Mouse (Mus musculus) hindbrain, embryonic 15.5 days (tissue): ENCODE measurements around the gene Prpf40a. TPM values are rescaled to one million over a fixed set of nuclear protein-coding genes. Genes with fewer than 3 reads are reported as not detected.
A peak's percentile ranks its signal among the peaks of the same experiment; 100 is the strongest.

Source experiments
- ATAC-seq: fragments of 200-750 bp; cut with Nextera tagmentation; 2 replicates; pipeline ENCODE4 v1.8.0; 2017; ENCODE audit warnings: low read depth, moderate number of reproducible peaks, moderate TSS enrichment; ENCODE audit not compliant: low FRiP score
- H3K27ac ChIP-seq: fragments of 300-500 bp; sonication (generic); replicated peaks from 2 replicates; pipeline ENCODE4 v1.5.1; 2015; ENCODE audit warnings: mild to moderate bottlenecking, inconsistent platforms
- H3K27me3 ChIP-seq: fragments of 300-500 bp; sonication (generic); 2 replicates; pipeline ENCODE4 v1.6.1; 2015; ENCODE audit warnings: control low read depth, inconsistent platforms
- H3K36me3 ChIP-seq: fragments of 300-500 bp; sonication (generic); 2 replicates; pipeline ENCODE4 v1.6.1; 2015; ENCODE audit warnings: control low read depth, inconsistent platforms
- H3K4me1 ChIP-seq: fragments of 300-500 bp; sonication (generic); replicated peaks from 2 replicates; pipeline ENCODE4 v1.6.1; 2015; ENCODE audit warnings: control low read depth, inconsistent platforms
- H3K4me2 ChIP-seq: fragments of 300-500 bp; sonication (generic); 2 replicates; pipeline ENCODE4 v1.6.1; 2015; ENCODE audit warnings: moderate library complexity, mild to moderate bottlenecking, inconsistent platforms
- H3K4me3 ChIP-seq: fragments of 300-500 bp; sonication (generic); 2 replicates; pipeline ENCODE4 v1.5.1; 2015; ENCODE audit warnings: mild to moderate bottlenecking, inconsistent platforms
- H3K9ac ChIP-seq: fragments of 300-500 bp; sonication (generic); 2 replicates; pipeline ENCODE4 v1.6.1; 2015; ENCODE audit warnings: inconsistent platforms
- H3K9me3 ChIP-seq: fragments of 300-500 bp; sonication (generic); 2 replicates; pipeline ENCODE4 v1.6.1; 2016; ENCODE audit warnings: control low read depth, inconsistent platforms
- WGBS: fragments of 180-500 bp; shearing (Covaris S2); methylation state at CpG from one replicate; pipeline ENCODE4 v1.1.7; 2015; 5-methylcytosine and 5-hydroxymethylcytosine counted together
- polyA plus RNA-seq: library from polyadenylated mRNA; unstranded; fragments of >200 nt; fragmentation: Nextera tagmentation; extraction: Ambion mirVana; gene quantifications from 2 replicates; pipeline ENCODE4 v1.2.1, GENCODE M21; 2015

Gene Prpf40a
- 90.0 and 96.9 TPM in 2 replicates for polyA plus RNA-seq

DNA sequence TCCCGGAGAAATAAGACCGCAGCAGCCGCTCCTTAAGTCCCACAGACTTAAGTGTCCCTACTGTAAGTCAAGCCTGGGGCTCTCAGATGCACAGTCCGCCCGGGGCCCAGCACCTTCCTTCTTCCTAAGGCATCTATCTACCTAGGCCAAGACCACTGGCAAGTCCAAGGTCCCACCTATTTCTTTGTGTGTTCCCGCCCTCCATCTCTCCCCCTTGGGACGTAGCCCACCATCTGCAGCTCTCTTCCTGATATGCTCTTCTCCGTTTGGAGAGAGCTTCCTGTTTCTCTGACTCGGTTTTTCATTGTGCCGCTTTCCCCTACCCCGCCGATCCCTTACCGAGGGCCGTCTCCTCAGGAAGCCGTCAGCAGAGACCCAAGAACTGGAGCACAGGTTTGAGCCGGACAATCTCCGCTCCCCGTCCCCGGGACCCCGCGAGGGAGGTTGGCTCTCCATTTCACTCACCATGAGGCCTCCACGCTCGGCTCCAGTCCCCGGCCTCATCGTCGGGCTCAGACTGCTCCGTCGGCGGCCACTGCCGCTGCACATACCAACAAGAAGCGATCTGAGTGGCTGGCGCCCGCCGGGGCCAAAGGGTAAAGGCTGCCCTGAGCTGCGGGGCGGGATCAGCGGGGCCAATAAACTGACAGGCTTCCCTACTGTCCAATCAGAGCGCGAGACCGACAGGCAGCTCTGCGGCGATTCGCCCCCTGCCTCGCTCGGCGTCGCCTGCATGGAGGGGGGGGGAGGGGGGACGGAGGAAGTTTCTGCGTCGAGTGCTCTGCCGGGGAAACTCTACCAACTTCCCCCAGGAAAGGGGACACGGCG lies at the start of gene Prpf40a:
TSS of gene Prpf40a (minus strand) at position 601 of the 828 bp plus-strand sequence.
- Histone ChIP-seq H3K9me3 (no peaks in the 10 kb centered on the region), H3K27me3 (no peaks in the 10 kb centered on the region), H3K9ac (peak within 1 kb of the TSS; percentile 87), H3K4me1 (peaks cover 37% of the 10 kb centered on the region), H3K36me3 (peaks cover 4% of the 10 kb centered on the region; the same call in 1 of the 2 replicates), H3K4me2 (peak within 1 kb of the TSS; percentile 82), H3K27ac (peak within 1 kb of the TSS; percentile 96), H3K4me3 (peak within 1 kb of the TSS; percentile 81)
- peak; percentile 97 for ATAC-seq
- 0% methylated on average over 45 of the region's 53 CpGs for WGBS

DNA sequence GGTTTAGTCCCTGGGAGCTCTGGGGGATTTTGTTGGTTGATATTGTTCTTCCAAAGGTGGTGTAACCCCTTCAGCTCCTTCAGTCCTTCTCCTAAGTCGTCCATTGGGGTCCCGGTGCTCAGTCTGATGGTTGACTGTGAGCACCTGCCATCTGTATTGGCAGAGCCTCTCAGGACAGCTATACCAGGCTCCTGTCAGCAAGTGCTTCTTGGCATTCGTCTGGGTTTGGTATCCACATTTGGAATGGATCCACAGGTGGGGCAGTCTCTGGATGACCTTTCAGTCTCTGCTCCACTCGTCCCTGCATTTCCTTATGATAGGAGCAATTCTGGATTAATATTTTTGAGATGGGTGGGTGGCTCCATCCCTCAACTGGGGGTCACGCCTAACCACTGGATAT lies 31.2 kb upstream of the Prpf40a start:
- 91% methylated on average over 5 of the region's 5 CpGs for WGBS

DNA sequence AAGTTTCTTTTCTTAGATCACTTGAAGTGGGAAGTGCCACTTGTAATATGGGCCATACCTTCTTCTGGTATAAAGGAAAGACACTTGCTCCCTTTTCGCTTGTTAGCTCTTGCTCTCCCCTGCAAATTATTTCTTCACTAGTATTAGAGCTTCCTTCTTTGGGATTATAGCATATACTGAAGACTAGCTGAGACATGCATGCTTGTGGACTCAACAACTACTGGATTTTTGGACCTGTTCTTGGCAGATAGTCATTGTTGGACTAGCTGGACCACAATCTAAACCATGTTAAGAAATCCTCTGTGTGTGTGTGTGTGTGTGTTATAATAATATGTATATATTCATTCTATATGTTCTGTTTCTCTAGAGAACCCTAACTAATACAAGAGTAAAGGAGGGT lies 22.4 kb upstream of the Prpf40a start:
- no peaks in the 10 kb centered on the region for H3K27me3 ChIP-seq
- no peak overlapping the region for H3K4me2 ChIP-seq
- 93% methylated on average over 1 of the region's 1 CpGs for WGBS
- peaks cover 23% of the 10 kb centered on the region; the same call in 1 of the 2 replicates for H3K36me3 ChIP-seq
- no peak overlapping the region for H3K9ac ChIP-seq
- no peak overlapping the region for H3K27ac ChIP-seq
- H3K4me1 ChIP-seq: no peaks in the 10 kb centered on the region
- no peaks in the 10 kb centered on the region for H3K9me3 ChIP-seq
- no peak for ATAC-seq
- H3K4me3 ChIP-seq: no peak overlapping the region

More for the DNA sequence above, 31.2 kb upstream of the Prpf40a start:
- H3K9me3 ChIP-seq: peaks cover 5% of the 10 kb centered on the region; the same call in 1 of the 2 replicates
- no peak overlapping the region for H3K9ac ChIP-seq
- H3K4me2 ChIP-seq: no peak overlapping the region
- no peak overlapping the region for H3K4me3 ChIP-seq
- H3K36me3 ChIP-seq: no peaks in the 10 kb centered on the region
- no peak overlapping the region for H3K27ac ChIP-seq
- no peak for ATAC-seq
- no peaks in the 10 kb centered on the region for H3K27me3 ChIP-seq
- no peaks in the 10 kb centered on the region for H3K4me1 ChIP-seq

DNA sequence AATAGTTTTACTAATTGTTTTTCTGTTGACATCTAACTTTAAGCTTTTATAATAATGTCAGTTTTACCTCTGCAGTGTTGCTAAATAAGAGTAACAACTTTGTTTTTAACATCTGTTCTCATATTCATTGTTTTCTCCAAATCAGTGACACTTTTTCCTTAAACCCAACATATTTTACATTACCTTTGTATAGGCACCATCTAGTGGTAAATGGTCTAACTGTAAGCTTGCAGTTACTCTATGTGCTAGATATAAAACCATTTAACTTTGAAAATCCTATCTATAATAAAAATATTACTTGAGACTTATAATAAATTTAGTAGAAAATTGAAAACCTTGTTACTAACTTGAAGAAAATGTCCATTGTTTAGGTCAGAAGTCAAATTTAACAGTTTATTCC lies 15.7 kb upstream of the Prpf40a start:
- Histone ChIP-seq H3K9me3 (no peaks in the 10 kb centered on the region), H3K4me3 (no peak overlapping the region), H3K9ac (no peak overlapping the region), H3K4me2 (no peak overlapping the region), H3K36me3 (peaks cover 2% of the 10 kb centered on the region; the same call in 1 of the 2 replicates), H3K27me3 (no peaks in the 10 kb centered on the region), H3K4me1 (no peaks in the 10 kb centered on the region), H3K27ac (no peak overlapping the region)
- no peak for ATAC-seq

DNA sequence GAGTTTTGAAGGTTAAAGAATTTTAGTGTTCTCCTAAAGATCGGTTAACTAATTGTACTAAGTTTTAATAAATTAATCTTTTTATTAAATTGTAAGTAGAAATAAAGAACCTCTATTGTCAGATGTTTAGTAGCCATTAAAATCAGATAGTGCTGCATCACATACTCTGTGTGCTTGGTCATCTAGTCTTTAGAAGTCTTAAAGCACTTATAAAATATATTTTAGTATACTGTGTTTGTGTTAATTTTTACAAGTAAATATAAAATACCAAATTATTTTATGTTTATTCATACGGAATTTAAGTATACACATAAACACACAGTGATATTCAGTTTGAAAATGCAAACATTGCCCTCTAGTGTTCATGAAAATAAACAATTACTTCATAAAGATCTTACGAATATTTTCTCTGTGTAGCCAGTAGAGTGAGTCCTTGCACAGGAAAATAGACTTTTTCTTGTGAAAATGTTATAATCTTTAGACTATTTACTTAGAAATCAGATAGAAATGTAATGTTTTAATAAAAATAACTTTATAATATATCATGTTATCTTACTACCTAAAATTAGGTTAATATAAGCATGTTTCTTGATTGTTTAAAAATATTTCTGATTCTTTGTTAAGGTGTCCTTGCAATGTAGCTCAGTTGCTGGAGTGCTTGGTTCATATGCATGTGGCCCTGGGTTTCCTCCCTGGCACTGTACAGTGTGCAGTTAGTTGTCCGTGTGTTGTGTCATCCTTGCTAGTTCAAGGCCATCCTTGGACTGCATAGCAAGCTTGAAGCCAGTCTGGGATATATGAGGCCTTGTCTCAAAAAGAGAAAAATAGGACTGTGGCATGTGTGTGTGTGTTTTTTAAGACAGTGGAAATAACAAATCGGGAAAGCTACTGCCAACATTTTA lies 13.5 kb upstream of the Prpf40a start:
- Histone ChIP-seq H3K36me3 (no peaks in the 10 kb centered on the region), H3K27ac (no peak overlapping the region), H3K4me3 (no peak overlapping the region), H3K4me1 (no peaks in the 10 kb centered on the region), H3K4me2 (no peak overlapping the region), H3K27me3 (no peaks in the 10 kb centered on the region), H3K9me3 (no peaks in the 10 kb centered on the region), H3K9ac (no peak overlapping the region)
- peak; percentile 66; the same call in 1 of the 2 replicates for ATAC-seq
- WGBS: 75% methylated on average over 5 of the region's 5 CpGs

DNA sequence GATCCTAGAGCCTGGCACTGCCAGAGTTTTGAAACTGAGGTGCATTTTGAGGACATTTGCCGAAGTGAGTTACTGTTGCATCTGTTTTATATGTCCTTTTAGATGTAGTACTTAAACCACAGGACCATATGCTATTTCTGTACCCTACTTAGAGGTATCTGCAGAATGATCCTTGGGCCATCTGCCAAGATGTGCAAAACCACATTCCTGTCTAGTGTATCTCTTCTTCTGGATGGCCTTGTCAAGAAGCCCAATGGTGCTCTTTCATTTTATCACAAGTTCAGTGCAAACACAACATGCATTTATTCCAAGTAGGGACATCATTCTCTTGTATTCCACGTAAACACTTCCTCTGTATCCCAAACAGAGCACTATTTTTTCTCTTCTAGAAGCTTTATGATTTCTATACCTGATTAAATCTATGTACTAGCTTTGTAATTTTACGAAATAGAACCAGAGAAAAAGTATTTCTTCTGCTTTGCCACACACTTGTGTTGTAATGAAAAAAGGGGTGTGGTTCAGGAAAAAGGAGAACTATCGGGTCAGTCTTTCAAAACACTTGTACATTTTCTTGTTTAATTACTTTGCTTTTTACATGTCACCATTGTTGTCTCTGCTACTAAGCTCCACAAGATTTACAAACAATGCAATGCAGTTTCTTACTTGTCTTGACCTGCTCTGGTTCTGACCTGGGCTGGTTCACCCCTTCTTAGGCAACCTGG lies 9.2 kb upstream of the Prpf40a start:
- no peaks in the 10 kb centered on the region for H3K27me3 ChIP-seq
- no peak for ATAC-seq
- 94% methylated on average over 4 of the region's 4 CpGs for WGBS
- H3K4me3 ChIP-seq: no peak overlapping the region
- H3K9ac ChIP-seq: no peak overlapping the region
- peaks cover 7% of the 10 kb centered on the region; the same call in 1 of the 2 replicates for H3K36me3 ChIP-seq
- H3K4me1 ChIP-seq: no peaks in the 10 kb centered on the region
- H3K4me2 ChIP-seq: no peak overlapping the region
- no peak overlapping the region for H3K27ac ChIP-seq
- no peaks in the 10 kb centered on the region for H3K9me3 ChIP-seq

DNA sequence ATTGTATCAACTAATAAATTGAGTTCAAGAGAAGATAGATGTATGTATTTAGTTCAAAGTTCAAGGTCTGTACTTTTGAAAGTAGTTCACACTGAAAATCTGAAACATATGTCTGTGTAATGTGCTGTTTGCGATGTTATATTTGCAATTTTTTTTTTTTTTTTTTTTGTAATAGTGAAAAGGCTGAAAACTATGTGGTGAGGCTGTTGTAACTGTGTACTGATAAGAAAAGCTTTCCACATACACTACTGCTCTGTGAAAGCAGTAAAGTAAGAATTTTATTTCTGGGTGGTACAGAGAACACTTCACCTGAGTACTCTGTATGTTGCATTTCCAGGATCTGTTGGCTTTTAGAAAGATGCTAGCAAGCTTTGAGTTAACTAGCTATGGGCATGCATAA lies 8.1 kb upstream of the Prpf40a start:
- no peak overlapping the region for H3K9ac ChIP-seq
- no peaks in the 10 kb centered on the region for H3K27me3 ChIP-seq
- no peak overlapping the region for H3K4me3 ChIP-seq
- peaks cover 7% of the 10 kb centered on the region; the same call in 1 of the 2 replicates for H3K36me3 ChIP-seq
- no peak overlapping the region for H3K27ac ChIP-seq
- no peak overlapping the region for H3K4me2 ChIP-seq
- H3K9me3 ChIP-seq: no peaks in the 10 kb centered on the region
- H3K4me1 ChIP-seq: 0 out of 2 replicates have a peak, but pooled peaks cover 3% of the 10 kb centered on the region
- no peak for ATAC-seq
- 100% methylated on average over 1 of the region's 1 CpGs for WGBS

DNA sequence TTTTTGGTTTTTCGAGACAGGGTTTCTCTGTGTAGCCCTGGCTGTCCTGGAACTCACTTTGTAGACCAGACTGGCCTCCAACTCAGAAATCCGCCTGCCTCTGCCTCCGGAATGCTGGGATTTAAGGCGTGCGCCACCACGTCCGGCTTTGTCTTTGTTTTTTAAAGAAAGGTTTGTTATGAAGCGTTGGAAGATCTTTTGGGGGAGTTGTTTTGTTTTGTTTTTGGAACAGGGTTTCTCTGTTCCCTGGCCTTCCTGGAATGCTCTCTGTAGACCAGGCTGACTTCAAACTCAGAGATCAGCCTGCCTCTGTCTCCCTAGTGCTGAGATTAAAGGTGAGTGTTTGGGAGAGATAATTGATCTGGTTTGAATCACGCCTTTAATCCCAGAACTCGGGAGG lies 5.3 kb upstream of the Prpf40a start:
- peaks cover 7% of the 10 kb centered on the region; the same call in 1 of the 2 replicates for H3K36me3 ChIP-seq
- H3K9ac ChIP-seq: no peak overlapping the region
- WGBS: 89% methylated on average over 10 of the region's 10 CpGs
- H3K4me2 ChIP-seq: no peak overlapping the region
- H3K27me3 ChIP-seq: no peaks in the 10 kb centered on the region
- H3K27ac ChIP-seq: no peak overlapping the region
- ATAC-seq: no peak
- H3K4me3 ChIP-seq: no peak overlapping the region
- H3K4me1 ChIP-seq: peaks cover 15% of the 10 kb centered on the region
- H3K9me3 ChIP-seq: no peaks in the 10 kb centered on the region

DNA sequence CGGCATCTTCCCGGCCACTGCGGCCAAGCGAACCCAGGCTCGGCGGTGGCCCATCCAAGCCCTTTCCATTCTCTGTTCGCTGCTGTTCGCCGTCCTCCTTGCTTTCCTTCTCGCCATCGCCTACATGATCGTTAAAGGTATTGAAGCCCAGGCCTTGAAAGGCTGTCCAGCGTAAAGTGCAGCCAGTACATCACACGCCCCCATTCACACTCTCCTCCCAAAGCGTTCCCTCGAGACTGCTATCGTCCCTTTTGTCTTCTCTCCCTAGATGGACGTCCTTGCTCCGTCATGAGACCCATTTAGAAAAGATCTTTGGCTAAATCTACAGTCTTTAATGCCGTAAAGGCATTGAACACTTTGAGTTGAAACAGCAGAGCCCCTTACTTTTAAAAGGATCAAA lies 1.3 kb upstream of the Prpf40a start:
- under 1% methylated on average over 19 of the region's 20 CpGs for WGBS
- H3K27me3 ChIP-seq: no peaks in the 10 kb centered on the region
- peak overlapping the region; percentile 57 for H3K9ac ChIP-seq
- H3K36me3 ChIP-seq: peaks cover 7% of the 10 kb centered on the region; the same call in 1 of the 2 replicates
- peak overlapping the region; percentile 82 for H3K4me2 ChIP-seq
- H3K4me3 ChIP-seq: peak overlapping the region; percentile 81
- H3K4me1 ChIP-seq: peaks cover 33% of the 10 kb centered on the region
- peak overlapping the region; percentile 96 for H3K27ac ChIP-seq
- no peak; the same call in 1 of the 2 replicates for ATAC-seq
- H3K9me3 ChIP-seq: no peaks in the 10 kb centered on the region

DNA sequence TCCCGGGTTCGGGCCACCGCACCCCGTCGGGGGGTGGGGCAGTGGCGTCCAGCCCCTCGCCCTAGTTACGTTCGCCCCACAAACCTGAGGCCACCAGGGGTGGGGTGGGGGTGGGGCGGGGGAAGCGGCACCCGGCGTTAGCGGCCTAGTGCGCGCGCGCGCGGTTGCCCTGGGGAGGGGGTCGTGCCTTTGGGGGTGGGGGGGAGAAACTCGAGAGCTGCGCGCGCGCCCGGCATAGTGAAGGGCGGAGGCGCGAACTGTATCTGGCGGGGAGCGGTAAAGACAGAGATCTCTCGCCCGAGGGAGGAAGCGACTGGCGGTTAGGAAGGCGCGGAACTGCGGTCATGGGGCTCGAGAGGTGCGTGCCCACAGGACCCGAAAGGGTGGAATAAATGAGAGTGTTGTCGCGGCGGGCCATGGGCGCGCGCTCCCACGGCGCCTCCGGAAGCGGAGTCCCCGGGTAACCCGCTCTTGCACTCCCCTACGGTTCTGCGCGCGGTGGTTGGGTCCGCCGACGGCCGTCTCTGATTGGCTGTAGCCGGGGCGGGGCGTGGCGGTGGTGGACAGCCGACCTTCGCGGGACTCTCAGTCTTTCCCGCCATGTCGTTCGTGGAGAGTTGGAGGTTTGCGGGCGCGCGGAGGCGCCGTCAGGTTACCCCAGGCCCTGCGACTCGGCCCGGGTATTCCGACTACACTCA lies 588 bp upstream of the Prpf40a start, which contains the start of gene Arl6ip6:
TSS of gene Arl6ip6 (plus strand) at position 204 of the 698 bp plus-strand sequence.
- peak within 1 kb of the TSS; percentile 96 for H3K27ac ChIP-seq
- H3K4me3 ChIP-seq: peak within 1 kb of the TSS; percentile 81
- peaks cover 4% of the 10 kb centered on the region; the same call in 1 of the 2 replicates for H3K36me3 ChIP-seq
- H3K4me2 ChIP-seq: peak within 1 kb of the TSS; percentile 82
- peaks cover 37% of the 10 kb centered on the region for H3K4me1 ChIP-seq
- no peaks in the 10 kb centered on the region for H3K9me3 ChIP-seq
- peak within 1 kb of the TSS; percentile 87 for H3K9ac ChIP-seq
- peak; percentile 92 for ATAC-seq
- H3K27me3 ChIP-seq: no peaks in the 10 kb centered on the region
- under 1% methylated on average over 76 of the region's 82 CpGs for WGBS

DNA sequence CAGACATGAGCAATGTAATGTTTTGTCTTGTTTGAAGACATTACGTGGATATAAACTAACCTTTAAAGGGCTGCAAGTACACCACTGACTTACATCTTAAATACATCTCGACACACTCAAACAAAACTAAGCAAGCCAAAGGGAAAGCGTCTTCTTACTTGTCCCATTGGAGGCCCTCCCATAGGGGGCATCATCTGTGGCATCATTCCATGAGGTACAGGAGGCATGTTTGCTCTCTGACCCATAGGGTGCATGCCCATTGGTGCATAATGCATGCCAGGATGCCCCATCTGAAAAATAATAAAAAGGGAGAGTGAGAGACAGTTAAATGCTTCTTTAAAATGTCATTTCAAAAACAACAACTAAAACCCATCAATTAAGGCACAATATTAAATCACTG lies 1.3 kb downstream of the Prpf40a start:
- Histone ChIP-seq H3K9ac (no peak overlapping the region), H3K27me3 (no peaks in the 10 kb centered on the region), H3K4me1 (peaks cover 34% of the 10 kb centered on the region), H3K4me3 (peak overlapping the region; percentile 81), H3K27ac (no peak overlapping the region), H3K36me3 (no peaks in the 10 kb centered on the region), H3K4me2 (peak overlapping the region; percentile 78), H3K9me3 (no peaks in the 10 kb centered on the region)
- ATAC-seq: no peak
- WGBS: 66% methylated on average over 3 of the region's 3 CpGs
